11 mouse cellular contexts compared by ENCODE assay signal in the genomic region with DNA sequence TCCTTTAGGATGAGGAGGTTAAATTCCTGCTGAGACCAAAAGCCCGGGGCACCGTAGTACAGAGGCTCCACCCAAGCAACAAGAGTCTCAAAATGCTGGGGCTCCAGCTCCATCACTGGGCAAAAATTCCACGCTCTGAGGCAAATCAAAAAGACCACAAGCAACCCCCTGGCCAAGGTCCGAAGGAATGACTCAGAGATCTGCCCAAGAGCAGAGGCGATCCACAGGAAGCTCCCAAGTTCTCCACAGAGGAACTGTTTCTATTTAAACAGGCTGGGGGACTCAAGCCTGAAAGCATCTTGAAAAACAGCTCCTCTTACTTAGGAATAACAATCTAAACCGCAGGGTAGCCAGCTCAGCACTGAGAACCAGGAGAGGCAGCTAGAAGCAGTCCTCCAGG. TPM values are rescaled to one million over a fixed set of nuclear protein-coding genes. Genes with fewer than 3 reads are reported as not detected.
DNase-seq lines count a peak whose midpoint lies in the region; ATAC-seq lines count a peak whose summit lies in the region.
"Had no signal": no experiment of that assay in that cellular context is flagged by ENCODE, and none has a peak within 500 bp of the region (broad histone marks: within the 10 kb centered on the region; RNA-seq: fewer than 3 reads in every experiment).

No protein-coding gene starts in this region.

- peak overlapping the region; percentile 32 for H3K4me2 ChIP-seq in embryonic facial prominence, embryonic 14.5 days (ENCODE audit: low read depth, low read length)
- no peak overlapping the region for H3K4me2 ChIP-seq in midbrain, embryonic 15.5 days

- WGBS in embryonic facial prominence, embryonic 14.5 days, result 14% methylated on average over 6 of the region's 6 CpGs
- WGBS in midbrain, embryonic 15.5 days, result 35% methylated on average over 6 of the region's 6 CpGs

- peak overlapping the region; percentile 17; the same call in 1 of the 2 replicates for H3K9ac ChIP-seq in embryonic facial prominence, embryonic 14.5 days (ENCODE audit: low read depth, low read length)
- H3K9ac ChIP-seq in midbrain, embryonic 15.5 days, result no peak overlapping the region

- H3K4me1 ChIP-seq in embryonic facial prominence, embryonic 14.5 days (ENCODE audit: control insufficient read depth, insufficient read depth, low read length), result peaks cover 10% of the 10 kb centered on the region
- H3K4me1 ChIP-seq in midbrain, embryonic 15.5 days, result peaks cover 4% of the 10 kb centered on the region

- no peaks in the 10 kb centered on the region for H3K36me3 ChIP-seq in embryonic facial prominence, embryonic 14.5 days (ENCODE audit: control insufficient read depth, insufficient read depth, low read length)
- no peaks in the 10 kb centered on the region for H3K36me3 ChIP-seq in midbrain, embryonic 15.5 days (replicated peaks)

- no peaks in the 10 kb centered on the region for H3K9me3 ChIP-seq in embryonic facial prominence, embryonic 14.5 days (ENCODE audit: control insufficient read depth, low read length)
- H3K9me3 ChIP-seq in midbrain, embryonic 15.5 days, result no peaks in the 10 kb centered on the region

- DNase-seq in adrenal gland, adult 2 months, result peak; percentile 49
- DNase-seq in adrenal gland, adult 8-10 months, result no peak
- DNase-seq in 3134 (ENCODE audit: extremely low read depth, insufficient read length, low spot score), result peak; percentile 84
- DNase-seq in embryonic facial prominence, embryonic 14.5 days (ENCODE audit: low spot score), result peak; percentile 81
- peak; percentile 27 for DNase-seq in heart, postnatal 25 days (ENCODE audit: low spot score)
- DNase-seq in cerebellum, postnatal 14 days, result no peak
- DNase-seq: B cell, adult 2 months; cerebellum, adult 8-10 months; kidney, adult 2 months had no signal

- intact Hi-C loops in heart, postnatal 25 days (cut with DNase I), result no loop called here

- H3K27ac ChIP-seq in embryonic facial prominence, embryonic 14.5 days (replicated peaks; ENCODE audit: low read depth, low read length), result peak overlapping the region; percentile 74
- H3K27ac ChIP-seq in midbrain, embryonic 15.5 days, result no peak overlapping the region

- no peaks in the 10 kb centered on the region for H3K27me3 ChIP-seq in embryonic facial prominence, embryonic 14.5 days (replicated peaks; ENCODE audit: control insufficient read depth, insufficient read depth, low read length)
- no peaks in the 10 kb centered on the region for H3K27me3 ChIP-seq in midbrain, embryonic 15.5 days (replicated peaks)

- no peak overlapping the region for H3K4me3 ChIP-seq in embryonic facial prominence, embryonic 14.5 days (ENCODE audit: low read depth, low read length)
- H3K4me3 ChIP-seq in midbrain, embryonic 15.5 days, result no peak overlapping the region

- ATAC-seq in embryonic facial prominence, embryonic 14.5 days (ENCODE audit: low read depth), result peak; percentile 74; the same call in 1 of the 2 replicates
- no peak for ATAC-seq in activated CD4-positive, CD25-positive, alpha-beta regulatory T cell, adult 4 months
- no peak for ATAC-seq in midbrain, embryonic 15.5 days (replicated peaks)

RNA-seq across cellular contexts. Expression of a gene that starts 53.3 kb away (rescaled TPM):
- total RNA-seq in adrenal gland, adult 2 months (2021), result 10 to 100 TPM; 27.3 to 30.0 TPM
- polyA plus RNA-seq in adrenal gland, adult 2 months (2012; rRNA removed), result 33.0 and 39.6 TPM in 2 replicates
- total RNA-seq in adrenal gland, adult 8-10 months (2022), result 10 to 100 TPM; 23.4 to 48.9 (median 33.4) TPM
- polyA plus RNA-seq in embryonic facial prominence, embryonic 14.5 days (2014; fragmentation: Nextera tagmentation; extraction: Ambion mirVana), result 24.5 and 28.6 TPM in 2 replicates
- total RNA-seq in heart, postnatal 25 days (2021), result 1 to 10 TPM; 8.2 to 9.1 TPM
- 10 to 100 TPM; 45.2 to 54.3 TPM for polyA plus RNA-seq in activated CD4-positive, CD25-positive, alpha-beta regulatory T cell, adult 4 months (2017; shearing (Covaris generic))
- polyA plus RNA-seq in midbrain, embryonic 15.5 days (2015; fragmentation: Nextera tagmentation; extraction: Ambion mirVana), result 29.6 and 34.4 TPM in 2 replicates

Comparison
In these comparisons a context has a peak if more than half of its experiments do, and no peak if none do; other contexts are left out.
1. DNase-seq: peak in adrenal gland, adult 2 months (single experiment), 3134 (single experiment), embryonic facial prominence, embryonic 14.5 days (single experiment) and heart, postnatal 25 days (single experiment); none in adrenal gland, adult 8-10 months (single experiment) and cerebellum, postnatal 14 days (0 of 2).